Mouse (Mus musculus) cerebellum, postnatal 36 days (tissue): ENCODE results near the gene Pnpla1.
A peak's percentile ranks its signal among the peaks of the same experiment; 100 is the strongest.

Source experiments
- DNase-seq, 2 experiments: peaks; one replicate each; pipeline ENCODE4 v3.0.0; 2021 to 2022; ENCODE audit warnings: mixed read lengths in 2 of 2

Gene Pnpla1

GRCm38 (mm10) chr17:28885231-28885630 lies 27.0 kb downstream of the Pnpla1 start:
- no peak for DNase-seq

GRCm38 (mm10) chr17:28886266-28886665 lies 28.1 kb downstream of the Pnpla1 start:
- DNase-seq = no peak

- no peak for DNase-seq
Observed at GRCm38 (mm10) chr17:28894050-28894767, 36.0 kb downstream of the Pnpla1 start.

- DNase-seq = no peak
Observed at GRCm38 (mm10) chr17:28895217-28895875, 37.1 kb downstream of the Pnpla1 start.

GRCm38 (mm10) chr17:28896095-28896780 lies 38.0 kb downstream of the Pnpla1 start:
- DNase-seq = no peak

GRCm38 (mm10) chr17:28897817-28898216 lies 39.6 kb downstream of the Pnpla1 start:
- no peak for DNase-seq

GRCm38 (mm10) chr17:28898249-28898648 lies 40.0 kb downstream of the Pnpla1 start:
- no peak for DNase-seq

GRCm38 (mm10) chr17:28899427-28899826 lies 41.2 kb downstream of the Pnpla1 start:
- DNase-seq = peak; percentile 63 to 77

GRCm38 (mm10) chr17:28901559-28901958 lies 43.3 kb downstream of the Pnpla1 start:
- DNase-seq = no peak

- peak; percentile 73 to 79 for DNase-seq
Observed at GRCm38 (mm10) chr17:28904546-28905376, 46.5 kb downstream of the Pnpla1 start.

- no peak for DNase-seq
Observed at GRCm38 (mm10) chr17:28905377-28905916, 47.2 kb downstream of the Pnpla1 start.

- no peak for DNase-seq
Observed at GRCm38 (mm10) chr17:28907959-28908358, 49.7 kb downstream of the Pnpla1 start.

- DNase-seq = peak; percentile 16 to 24
Observed at GRCm38 (mm10) chr17:28909252-28909941, 51.2 kb downstream of the Pnpla1 start.

GRCm38 (mm10) chr17:28910139-28910538 lies 51.9 kb downstream of the Pnpla1 start:
- DNase-seq = no peak

- no peak for DNase-seq
Observed at GRCm38 (mm10) chr17:28913200-28913599, 55.0 kb downstream of the Pnpla1 start.

GRCm38 (mm10) chr17:28913940-28914339 lies 55.7 kb downstream of the Pnpla1 start:
- no peak for DNase-seq

- DNase-seq = no peak
Observed at GRCm38 (mm10) chr17:28915060-28915628, 56.9 kb downstream of the Pnpla1 start, which contains the start of gene 4930539E08Rik. TSS of gene 4930539E08Rik (minus strand) at chr17:28915324.

GRCm38 (mm10) chr17:28916520-28916919 lies 58.3 kb downstream of the Pnpla1 start:
- DNase-seq = no peak

- DNase-seq = no peak
Observed at GRCm38 (mm10) chr17:28921086-28921485, 62.9 kb downstream of the Pnpla1 start.

GRCm38 (mm10) chr17:28922096-28922495 lies 63.9 kb downstream of the Pnpla1 start:
- no peak for DNase-seq

- DNase-seq = no peak
Observed at GRCm38 (mm10) chr17:28924957-28925595, 66.9 kb downstream of the Pnpla1 start.
